Mouse (Mus musculus) activated CD4-positive, CD25-positive, alpha-beta regulatory T cell, adult 9 weeks (primary cell): ENCODE data around the gene Chchd3. TPM values are rescaled to one million over a fixed set of nuclear protein-coding genes. Genes with fewer than 3 reads are reported as not detected.

ENCODE experiments used
- polyA plus RNA-seq: library from polyadenylated mRNA; unstranded; fragments of 100-300 nt; shearing (Covaris generic); gene quantifications from one replicate; pipeline ENCODE4 v1.2.1, GENCODE M21; 2017

Gene Chchd3
- polyA plus RNA-seq, result 91.1 TPM

DNA sequence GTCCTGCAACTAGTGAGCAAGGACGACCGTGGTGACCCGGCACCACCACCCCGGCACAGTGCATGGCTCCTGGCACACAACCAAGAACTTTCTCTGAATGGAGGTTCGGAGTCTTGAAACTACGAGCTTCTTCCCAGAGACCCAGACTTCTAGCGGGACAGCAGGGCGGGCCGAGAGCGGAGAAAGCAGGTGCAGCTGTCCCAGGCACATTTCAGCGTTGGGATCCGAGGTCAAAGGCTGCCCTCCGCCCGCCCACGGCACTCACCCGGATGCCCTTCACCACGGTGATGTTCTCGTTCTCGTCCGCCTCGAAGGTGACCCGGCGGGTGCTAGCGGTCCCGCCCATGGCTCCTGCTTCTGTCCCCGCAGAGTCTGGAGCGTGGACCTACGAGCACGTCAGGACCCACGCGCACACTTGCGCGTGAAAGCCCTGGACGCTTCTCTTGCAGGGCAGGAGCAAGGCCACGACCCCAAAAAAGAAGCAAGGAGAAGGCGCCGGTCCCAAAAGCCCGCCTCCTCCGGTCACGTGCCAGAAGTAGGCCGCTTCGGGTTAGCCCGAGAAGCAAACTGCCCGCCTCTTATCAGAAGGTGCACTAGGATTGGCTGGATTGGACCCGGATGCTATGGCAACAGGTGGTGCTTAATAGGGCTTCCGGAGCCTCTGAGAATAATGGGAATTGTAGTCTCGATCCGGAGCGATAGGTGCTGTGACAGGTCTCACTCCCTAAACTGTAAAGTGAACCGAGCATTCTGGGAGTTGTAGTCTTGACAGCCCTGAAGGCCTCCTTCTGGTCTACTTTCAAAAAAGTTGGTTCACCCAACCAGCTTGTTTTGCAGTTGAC, at the start of gene Chchd3:
Gene Chchd3, minus strand, starts transcription at position 526 of the 842 bp plus-strand sequence.

Other genes starting within 250 kb of the Chchd3 start
- 82.0 TPM for gene Exoc4, start 188.8 kb upstream of the Chchd3 start, polyA plus RNA-seq